Mouse (Mus musculus): ENCODE data around the gene Rarres1.

Gene Rarres1

DNA sequence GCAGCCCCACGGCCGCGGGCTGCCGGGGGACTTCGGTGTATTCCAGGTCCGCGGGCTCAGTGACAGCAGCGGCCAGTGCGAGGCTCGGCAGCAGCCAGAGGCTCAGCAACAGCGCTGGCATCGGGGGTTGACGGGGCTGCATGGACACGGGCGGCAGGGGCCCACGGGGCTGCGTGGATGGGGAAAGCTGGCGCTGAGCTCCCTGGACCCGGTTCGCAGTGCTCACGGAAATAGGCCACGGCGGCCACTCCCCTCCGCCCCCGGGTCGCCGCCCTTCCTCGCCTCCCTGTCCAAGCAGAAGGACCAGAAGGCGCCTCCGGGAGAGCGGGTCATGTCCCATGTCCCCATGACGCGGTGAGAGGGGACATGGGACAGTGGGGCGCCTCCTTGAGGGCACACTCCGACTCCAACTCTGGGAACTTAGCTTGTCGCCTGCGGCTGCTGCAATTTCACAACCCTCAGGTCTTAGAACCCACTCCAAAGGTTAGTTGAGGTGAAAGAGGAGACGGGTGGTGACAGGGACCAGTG is at the start of gene Rarres1:
Rarres1 (minus strand) TSS at position 250 of the 528 bp plus-strand sequence.
- in situ Hi-C loops (cut with MboI; ENCODE audit: unreplicated experiment in 2 of 2), result no loop called here

DNA sequence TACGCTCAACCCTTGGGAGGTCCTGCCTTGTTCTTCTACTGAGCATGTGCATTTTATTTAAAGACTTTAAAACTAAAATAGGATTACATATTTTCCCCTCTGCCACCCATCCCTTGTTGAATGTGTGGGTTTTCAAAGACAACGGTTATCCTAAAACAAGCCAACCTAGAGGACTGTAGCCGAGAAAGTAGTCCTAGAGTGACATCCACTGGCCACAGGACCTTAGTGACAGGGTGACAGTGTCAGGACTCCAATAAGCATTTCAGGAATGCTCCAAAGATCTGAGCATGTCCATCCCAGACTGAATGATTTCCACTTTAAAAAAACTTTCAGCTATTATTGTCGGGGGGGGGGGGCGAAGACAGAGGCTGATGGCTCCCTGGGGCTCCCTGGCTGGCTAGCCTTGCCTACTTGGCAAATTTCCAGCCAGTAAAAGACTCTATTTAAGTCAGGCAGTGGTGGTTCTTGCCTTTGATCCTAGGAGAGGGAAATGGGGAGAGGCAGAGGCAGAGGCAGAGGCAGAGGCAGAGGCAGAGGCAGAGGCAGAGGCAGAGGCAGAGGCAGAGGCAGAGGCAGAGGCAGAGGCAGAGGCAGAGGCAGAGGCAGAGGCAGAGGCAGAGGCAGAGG is 49.5 kb upstream of the Rarres1 start:
- in situ Hi-C loops (cut with MboI; ENCODE audit: unreplicated experiment in 2 of 2), result loop anchor here (5.0 to 25.0 kb wide), 7 partner anchors 53 to 1603 kb away; partner anchors contain the start of genes Gfm1 (in 2 of the 2), Ccnl1 (in 1 of the 2), Rsrc1 (in 1 of the 2) and Shox2 (in 1 of the 2)

DNA sequence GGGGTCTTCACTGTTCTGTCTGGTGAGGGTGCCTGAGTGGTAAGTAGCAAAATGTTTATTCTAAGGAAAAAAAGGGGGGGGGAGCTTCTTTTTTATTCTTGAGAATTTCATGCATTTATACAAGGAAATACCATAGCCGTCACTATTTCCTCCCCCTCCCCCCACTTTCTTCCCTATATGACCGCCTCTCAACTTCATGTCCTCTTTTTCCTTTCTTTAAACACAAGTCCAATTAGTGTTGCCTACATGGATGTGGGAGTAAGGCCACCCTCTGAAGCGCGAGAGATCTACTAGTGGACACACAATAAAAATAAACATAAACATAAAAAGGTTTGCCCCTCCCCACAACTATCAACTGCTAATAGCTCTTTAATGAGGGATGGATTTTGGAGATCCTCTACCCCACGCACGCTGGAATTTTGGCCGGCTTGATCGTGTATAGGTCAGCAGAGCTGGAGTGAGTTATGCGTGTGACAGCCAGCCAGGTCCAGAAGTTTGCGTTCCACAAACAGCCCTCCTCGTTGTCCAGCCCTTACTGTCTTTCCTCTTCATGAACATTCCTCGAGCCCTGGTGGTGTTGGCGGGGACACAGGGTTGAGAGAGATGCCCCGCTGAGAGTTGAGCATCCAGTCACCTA is 42.5 kb upstream of the Rarres1 start:
- in situ Hi-C loops (cut with MboI; ENCODE audit: unreplicated experiment in 2 of 2), result loop anchor here (10.0 to 25.0 kb wide), 3 partner anchors 571 to 1596 kb away; partner anchors contain the start of genes Rsrc1 (in 2 of the 2), Shox2 (in 2 of the 2) and Ccnl1 (in 1 of the 2)

DNA sequence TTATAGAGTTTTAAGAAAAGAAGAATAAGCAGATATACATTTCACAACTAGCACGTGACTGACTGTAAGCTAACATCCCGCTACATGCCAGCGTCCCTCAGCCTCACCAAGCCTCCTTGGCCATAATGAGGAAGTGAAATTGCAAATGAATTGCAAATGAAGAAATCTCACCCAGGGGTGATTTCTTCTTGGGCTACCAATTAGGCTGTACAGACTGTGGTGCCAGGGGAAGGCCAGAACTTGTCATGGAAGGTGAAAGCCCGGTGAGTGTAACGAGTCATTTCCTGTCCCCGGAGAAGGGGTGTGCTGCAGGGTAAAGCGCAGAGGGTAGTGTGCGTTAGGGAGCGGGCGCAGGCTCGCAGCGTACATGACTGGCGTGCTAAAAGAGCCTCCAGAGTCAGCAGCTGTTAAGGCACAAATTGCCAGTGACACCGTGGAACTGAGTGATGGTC is 41.9 kb upstream of the Rarres1 start:
- in situ Hi-C loops (cut with MboI; ENCODE audit: unreplicated experiment in 2 of 2), result loop anchor here (10.0 to 25.0 kb wide), 3 partner anchors 570 to 1595 kb away; partner anchors contain the start of genes Rsrc1 (in 2 of the 2), Shox2 (in 2 of the 2) and Ccnl1 (in 1 of the 2)

DNA sequence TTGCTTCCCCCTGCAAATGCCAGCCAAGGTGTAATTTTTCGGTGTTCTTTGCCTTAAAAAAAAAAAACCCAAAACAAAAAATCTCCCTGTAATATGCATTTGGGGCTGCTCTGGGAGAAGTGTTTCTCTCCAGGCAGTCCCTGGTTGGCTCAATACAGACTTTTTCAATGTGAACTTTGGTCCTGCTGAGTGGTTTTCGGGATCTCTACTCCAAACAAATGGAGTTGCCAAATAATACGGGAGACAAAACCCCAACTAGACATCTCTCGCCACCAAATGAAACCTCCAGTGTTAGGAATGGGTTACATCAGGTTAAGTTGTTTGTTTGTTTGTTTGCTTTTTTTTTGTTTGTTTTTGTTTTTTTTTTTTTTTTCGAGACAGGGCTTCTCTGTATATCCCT is 39.9 kb upstream of the Rarres1 start:
- in situ Hi-C loops (cut with MboI; ENCODE audit: unreplicated experiment in 2 of 2), result loop anchor here (10.0 to 25.0 kb wide), 3 partner anchors 568 to 1593 kb away; partner anchors contain the start of genes Rsrc1 (in 2 of the 2), Shox2 (in 2 of the 2) and Ccnl1 (in 1 of the 2)

DNA sequence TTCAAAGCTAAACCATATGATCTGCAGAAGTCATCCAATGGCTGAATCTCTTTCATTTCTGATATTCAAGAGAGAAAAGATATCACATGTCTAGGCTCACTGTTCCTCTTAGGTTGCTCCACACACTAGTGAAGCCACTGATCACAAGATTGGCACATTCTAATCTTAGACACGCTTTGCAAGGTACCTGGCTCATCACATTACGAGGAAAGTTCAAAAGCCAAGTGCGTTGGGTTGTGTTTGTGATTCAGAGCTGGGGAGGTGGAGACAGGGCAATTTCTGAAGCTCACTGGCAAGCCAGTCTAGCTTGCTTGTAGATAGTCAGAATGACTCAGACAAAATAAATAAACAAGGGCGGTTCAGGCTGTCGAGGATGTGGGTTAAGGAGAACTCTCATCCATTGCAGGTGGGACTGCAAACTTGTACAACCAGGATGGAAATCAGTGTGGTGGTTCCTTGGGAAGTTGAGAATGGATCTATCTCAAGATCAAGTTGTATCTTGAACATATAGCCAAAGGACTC is 38.7 kb upstream of the Rarres1 start:
- in situ Hi-C loops (cut with MboI; ENCODE audit: unreplicated experiment in 2 of 2), result loop anchor here (10.0 to 25.0 kb wide), 3 partner anchors 567 to 1592 kb away; partner anchors contain the start of genes Rsrc1 (in 2 of the 2), Shox2 (in 2 of the 2) and Ccnl1 (in 1 of the 2)

DNA sequence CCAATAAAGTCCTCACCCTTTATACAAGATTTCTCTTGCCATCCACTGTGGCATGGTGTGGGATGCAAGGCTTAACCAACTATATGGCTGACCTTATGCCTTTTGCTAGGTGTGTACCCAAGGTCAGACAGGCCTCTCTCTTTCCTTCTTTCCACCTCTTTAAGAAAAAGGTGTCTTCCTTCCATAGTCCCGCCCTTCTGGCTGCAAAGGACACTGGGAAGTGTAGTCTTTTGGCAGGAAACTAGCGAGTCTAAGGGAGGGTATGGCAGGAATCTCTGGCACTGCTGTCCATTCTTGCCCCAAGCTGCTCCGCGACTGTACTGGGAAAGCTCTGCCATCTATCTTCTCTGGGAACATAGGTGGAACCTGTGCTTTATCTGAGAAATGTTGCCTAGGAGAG is 38.0 kb upstream of the Rarres1 start:
- in situ Hi-C loops (cut with MboI; ENCODE audit: unreplicated experiment in 2 of 2), result loop anchor here (10.0 to 25.0 kb wide), 3 partner anchors 566 to 1591 kb away; partner anchors contain the start of genes Rsrc1 (in 2 of the 2), Shox2 (in 2 of the 2) and Ccnl1 (in 1 of the 2)

DNA sequence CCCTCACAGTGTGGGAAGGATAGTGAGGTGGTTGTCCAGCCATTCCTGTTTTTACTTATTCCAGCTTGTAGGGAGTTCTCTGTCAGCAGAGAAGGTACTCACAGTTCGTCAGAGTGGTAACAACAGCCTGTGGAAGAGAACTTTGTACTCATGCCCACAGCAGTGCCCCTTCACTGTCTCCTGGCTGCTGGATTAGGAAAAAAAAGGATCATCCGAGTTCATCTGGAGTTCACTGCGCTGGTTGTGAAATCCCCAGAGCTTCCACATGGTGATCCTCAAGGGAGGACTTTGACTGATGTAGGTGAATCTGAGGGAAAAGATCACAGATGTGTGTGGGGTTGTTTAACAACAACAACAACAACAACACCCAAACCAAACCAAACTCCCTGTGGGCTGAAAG is 35.9 kb upstream of the Rarres1 start:
- in situ Hi-C loops (cut with MboI; ENCODE audit: unreplicated experiment in 2 of 2), result loop anchor here (10.0 to 25.0 kb wide), 3 partner anchors 564 to 1589 kb away; partner anchors contain the start of genes Rsrc1 (in 2 of the 2), Shox2 (in 2 of the 2) and Ccnl1 (in 1 of the 2)

DNA sequence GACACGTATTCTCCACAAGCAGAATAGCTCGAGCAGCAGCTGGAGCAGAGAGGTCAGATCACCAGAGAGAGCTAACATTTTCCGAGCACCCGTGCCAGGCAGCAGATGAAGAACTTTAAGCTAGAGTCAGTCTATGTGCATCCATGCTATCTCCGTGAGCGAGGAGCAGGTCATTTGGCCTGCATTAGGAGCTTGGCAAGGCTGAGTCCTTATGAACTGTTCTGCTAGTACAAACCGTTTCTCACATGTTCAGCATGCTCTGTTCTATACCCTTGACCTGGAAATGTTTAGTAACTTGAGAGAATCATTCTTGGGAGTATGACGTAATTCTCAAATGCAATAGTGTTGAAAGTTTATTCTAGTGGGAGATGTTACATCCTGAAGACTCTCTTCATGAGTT is 28.3 kb upstream of the Rarres1 start:
- in situ Hi-C loops (cut with MboI; ENCODE audit: unreplicated experiment in 2 of 2), result no loop called here

DNA sequence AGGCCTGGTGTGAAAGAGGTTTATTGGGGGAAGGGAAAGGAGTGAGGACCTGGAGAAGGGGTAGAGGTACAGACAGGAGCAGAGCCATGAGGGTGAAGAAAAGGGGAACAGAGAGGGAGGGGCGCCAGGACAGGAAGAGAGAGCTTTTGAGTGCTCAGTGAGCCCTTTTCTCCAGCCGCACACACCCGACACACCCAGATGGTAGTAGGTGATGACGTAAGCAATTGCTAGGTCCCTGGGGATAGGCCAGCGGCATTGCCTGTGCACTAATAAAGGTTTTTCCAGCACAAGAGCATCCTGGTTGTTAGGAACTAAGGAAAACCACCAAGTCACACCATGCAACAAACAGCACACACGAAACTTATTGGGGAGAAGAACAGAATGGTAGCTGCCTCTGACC is 9.4 kb upstream of the Rarres1 start:
- in situ Hi-C loops (cut with MboI; ENCODE audit: unreplicated experiment in 2 of 2), result no loop called here

DNA sequence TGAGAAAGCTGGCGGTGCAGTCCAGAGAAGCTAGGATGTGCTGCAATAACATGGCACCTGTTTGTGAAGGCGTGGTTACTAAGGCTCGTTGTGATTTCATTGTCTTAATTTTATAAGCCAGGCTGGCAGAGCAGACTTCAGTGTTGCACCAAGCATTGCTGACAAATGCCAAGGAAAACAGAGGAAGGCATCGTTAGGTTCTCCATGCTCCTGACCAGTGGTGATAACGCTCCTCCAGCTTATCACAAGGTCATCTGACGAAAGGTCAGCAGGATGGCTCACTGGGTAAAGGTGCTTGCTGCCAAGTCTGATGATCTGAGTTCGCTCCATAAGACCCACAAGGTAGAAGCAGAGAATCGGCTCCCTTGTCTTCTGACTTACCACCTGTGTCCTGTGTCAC is 7.4 kb upstream of the Rarres1 start:
- in situ Hi-C loops (cut with MboI; ENCODE audit: unreplicated experiment in 2 of 2), result no loop called here

DNA sequence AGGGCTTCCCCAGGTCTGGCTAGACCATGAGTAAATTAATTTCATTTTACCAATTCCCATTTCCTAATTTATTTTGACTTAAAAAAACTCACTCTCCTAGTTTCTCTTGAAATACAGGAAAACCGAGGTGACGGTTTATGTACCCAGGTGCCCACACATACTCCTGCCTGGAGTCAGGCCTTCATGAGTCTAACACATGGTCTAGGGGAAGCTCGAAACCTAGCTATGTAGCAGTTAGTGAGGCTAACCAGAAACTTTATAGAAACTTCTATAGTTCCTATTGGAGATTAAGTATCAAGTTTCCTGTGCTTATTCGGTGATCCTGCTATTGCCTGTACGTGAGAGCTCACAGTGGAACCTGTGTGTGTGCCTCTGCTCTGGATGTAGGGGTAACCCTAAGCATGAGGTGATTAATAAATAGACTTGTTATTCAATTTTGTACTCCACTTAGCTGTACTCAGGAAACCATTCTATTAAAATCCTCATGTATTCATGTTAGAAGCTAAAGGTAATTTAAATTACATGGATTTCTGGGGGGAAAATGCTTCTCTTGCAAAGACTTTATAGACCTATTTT is 5.3 kb upstream of the Rarres1 start:
- in situ Hi-C loops (cut with MboI; ENCODE audit: unreplicated experiment in 2 of 2), result no loop called here

DNA sequence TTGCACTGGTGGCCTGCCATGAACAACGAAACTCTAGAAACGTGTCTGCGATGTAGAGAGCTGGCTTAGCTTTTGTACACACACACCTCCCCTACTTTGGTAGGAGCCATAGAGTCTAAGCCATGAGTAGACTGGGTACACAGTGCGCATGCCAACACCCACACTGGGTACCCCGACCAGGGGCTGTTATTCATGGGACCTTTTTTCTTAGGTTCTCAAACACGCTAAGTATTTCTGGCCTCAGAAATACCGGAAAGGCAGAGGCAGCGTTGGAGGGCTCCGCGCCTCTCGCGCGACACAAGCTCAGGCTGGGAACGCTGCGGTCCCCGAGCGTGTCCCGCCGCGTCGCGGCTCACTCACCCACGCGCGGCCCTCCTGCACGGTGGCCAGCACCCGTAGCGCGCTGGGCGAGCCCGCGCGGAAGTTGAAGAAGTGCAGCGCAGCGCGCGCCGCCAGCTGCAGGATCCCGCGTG is 486 bp downstream of the Rarres1 start:
- in situ Hi-C loops (cut with MboI; ENCODE audit: unreplicated experiment in 2 of 2), result loop anchor here (5.0 kb wide), 3 partner anchors 47 to 527 kb away; no protein-coding TSS in a partner anchor

DNA sequence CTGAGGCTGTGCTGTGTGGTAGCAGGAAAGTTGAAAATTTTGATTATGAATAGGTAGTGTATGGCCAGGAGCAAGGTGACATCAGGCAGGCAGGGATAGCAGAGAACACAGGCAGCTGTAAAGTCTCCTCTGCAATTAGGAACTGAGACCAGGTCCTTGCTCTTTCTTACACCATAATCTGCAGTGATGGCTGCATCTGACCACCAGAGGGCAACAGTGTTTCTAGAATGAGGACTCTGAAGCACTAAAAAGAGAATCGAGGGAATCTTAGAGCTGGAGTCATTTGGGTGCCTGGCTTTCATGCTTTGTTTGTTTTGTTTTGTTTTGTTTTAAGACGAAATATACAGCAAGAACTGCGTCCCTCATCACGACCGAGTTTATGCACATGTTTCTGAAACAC is 2.5 kb downstream of the Rarres1 start:
- in situ Hi-C loops (cut with MboI; ENCODE audit: unreplicated experiment in 2 of 2), result loop anchor here (5.0 kb wide), 3 partner anchors 49 to 529 kb away; no protein-coding TSS in a partner anchor

DNA sequence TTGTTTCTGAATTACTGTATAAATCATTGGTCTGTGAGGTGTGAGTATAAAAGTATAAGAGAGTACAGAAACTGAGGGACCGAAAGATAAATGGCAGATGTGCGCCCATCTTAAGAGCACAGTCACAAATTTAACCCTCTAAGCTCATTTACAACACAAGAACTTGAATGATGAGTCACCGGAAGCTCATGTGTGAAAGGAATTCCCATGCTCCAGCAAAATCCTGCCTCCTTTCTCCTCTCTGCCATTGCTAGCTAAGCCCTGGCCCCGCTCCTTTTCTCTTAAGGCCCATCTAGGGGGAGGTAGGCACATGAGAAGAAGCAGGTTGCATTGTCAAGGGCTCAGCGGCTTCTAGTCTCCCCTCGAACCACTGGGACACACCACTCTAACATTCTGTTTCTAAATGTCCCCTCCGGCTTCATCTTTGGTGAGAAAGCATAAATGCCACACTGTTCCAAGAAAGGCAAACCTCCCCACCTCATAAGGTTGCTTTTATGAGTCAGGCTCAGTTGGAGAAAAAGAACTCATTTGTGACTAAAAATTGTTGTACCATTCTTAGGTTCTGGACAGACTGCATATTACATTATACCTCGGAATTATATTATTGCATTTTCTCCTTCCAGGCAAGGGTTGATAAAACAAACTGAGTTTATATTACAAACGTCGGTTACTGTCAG is 7.0 kb downstream of the Rarres1 start:
- in situ Hi-C loops (cut with MboI; ENCODE audit: unreplicated experiment in 2 of 2), result no loop called here

DNA sequence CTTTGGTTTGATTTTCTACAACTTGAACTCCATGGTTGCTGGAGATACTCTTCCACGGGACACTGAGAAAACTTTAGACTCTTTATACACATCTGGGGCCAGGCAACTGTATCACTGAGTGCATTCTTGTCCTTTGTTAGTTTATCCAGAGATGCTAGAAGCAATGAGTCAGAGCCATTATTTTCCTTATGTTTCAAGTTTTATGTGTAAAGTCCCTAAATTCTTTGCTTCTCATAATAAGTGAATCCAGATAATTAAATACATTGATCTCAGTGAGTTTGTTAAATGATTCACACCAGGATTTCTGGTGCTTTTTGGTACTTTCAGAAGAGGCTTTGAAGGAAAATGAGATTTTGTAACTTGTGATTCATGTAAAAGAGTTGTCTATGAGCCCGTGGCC is 10.0 kb downstream of the Rarres1 start:
- in situ Hi-C loops (cut with MboI; ENCODE audit: unreplicated experiment in 2 of 2), result no loop called here

DNA sequence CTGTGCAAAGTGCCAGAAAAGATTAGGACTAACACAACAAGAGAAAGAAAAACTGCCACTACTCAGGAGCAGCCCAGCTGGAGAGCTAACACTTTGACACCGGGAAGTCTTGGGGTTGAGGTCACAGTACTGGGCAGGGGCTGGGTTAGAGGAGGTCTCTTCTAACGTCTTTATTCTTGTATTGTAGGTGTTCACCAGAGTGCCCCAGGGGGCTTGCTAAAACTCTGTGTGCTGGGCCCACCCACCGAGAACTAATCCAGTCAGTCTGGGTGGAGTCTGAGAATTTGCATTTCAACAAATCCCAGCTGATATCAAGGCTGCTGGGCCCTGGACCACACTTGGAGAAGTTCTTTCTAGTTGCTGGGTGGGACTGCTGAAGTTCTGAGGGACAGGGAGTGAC is 11.4 kb downstream of the Rarres1 start:
- in situ Hi-C loops (cut with MboI; ENCODE audit: unreplicated experiment in 2 of 2), result no loop called here

DNA sequence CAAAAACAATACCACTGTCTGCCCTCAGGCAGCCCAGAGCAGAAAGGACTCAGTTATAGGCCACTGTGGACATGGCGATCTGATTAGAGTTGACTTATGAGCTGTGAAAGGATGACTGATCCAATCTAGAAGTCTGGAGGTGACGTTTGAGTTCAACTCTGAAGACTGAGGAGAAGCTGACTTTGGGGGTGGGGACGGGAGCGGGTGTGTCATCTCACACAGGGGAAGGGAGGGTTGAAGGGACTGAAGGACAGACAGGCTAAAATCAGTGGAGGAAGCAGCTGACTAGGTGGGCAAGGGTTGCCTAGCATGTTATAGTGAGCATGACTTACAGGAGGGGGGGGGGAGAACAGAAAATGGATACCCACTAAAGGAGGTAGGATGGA is 15.9 kb downstream of the Rarres1 start:
- in situ Hi-C loops (cut with MboI; ENCODE audit: unreplicated experiment in 2 of 2), result loop anchor here (5.0 to 25.0 kb wide), 5 partner anchors 37 to 1962 kb away; partner anchors contain the start of genes Lxn (in 2 of the 2), Rsrc1 (in 2 of the 2), Shox2 (in 2 of the 2) and Il12a (in 1 of the 2)

DNA sequence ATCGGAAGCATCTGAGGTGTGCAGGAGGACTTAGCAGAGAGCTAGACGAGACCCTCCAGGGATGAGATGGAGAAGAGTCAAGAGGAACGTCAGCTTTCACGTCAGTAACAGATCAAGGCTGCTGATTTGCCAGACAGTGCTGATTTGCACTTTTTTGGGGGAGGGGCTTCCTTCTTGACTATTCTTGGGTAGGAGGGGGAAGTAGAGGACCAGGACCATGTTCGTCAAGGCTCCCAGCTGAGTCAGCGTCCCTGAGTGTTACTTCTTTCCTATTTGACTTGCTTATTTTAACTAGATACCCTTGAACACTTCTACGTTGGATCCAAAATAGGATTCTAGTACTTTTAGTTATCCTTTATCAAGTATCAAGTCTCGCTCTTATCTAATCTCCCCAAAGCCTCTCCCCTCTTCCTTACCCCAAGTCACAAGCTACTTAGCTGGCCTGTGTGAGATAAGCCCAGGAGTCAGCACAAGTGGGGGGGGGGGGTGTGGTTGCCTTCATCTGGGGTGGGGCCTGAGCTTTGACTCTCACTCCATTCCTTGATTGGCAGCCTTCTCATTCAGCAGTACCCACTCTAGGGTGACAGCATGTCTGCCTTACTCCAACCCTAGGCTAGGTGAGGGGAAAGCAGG is 16.4 kb downstream of the Rarres1 start:
- in situ Hi-C loops (cut with MboI; ENCODE audit: unreplicated experiment in 2 of 2), result loop anchor here (5.0 to 25.0 kb wide), 5 partner anchors 37 to 1962 kb away; partner anchors contain the start of genes Lxn (in 2 of the 2), Rsrc1 (in 2 of the 2), Shox2 (in 2 of the 2) and Il12a (in 1 of the 2)

Data from v-Abl transformed pro-B cells (cell line).